Mouse (Mus musculus): ENCODE measurements around the gene Ppp6r2.

Ppp6r2 gene

DNA sequence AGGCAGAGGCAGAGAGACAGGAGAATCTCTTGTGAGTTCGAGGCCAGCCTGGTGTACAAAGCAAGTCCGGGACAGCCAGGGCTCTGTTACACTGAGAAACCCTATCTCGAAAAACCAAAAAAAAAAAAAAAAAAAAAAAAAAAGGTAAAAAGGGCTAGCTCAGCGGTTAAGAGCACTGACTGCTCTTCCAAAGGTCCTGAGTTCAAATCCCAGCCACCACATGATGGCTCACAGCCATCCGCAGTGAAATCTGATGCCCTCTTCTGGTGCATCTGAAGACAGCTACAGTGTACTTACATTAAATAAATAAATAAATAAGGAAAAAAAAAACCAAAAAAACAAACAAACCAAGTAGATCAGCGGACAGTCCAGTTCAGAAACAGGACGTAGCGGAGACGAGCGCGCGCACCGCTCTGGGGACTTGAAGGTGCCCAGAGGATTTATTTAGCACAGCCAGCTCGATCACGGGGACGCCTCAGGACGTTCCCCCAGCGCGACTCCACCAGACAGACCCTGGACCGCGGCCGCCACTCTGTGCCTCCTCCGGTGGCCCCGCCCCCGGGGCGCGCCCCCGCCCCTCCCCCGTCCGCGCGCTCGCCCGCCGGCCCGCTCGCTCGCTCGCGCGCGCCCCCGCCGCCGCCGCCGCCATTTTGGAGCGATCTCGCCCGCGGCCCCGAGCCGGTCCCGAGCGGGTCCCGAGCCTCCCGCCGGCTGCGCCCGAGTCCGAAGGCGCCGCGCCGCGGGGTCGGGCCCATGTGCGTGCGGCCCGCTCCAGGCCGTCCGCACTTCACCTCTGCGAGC, at the start of gene Ppp6r2:
Ppp6r2 (plus strand) TSS at position 639 of the 801 bp plus-strand sequence.
- DNase-seq (ENCODE audit: low read depth, low spot score): peak; percentile 55

DNA sequence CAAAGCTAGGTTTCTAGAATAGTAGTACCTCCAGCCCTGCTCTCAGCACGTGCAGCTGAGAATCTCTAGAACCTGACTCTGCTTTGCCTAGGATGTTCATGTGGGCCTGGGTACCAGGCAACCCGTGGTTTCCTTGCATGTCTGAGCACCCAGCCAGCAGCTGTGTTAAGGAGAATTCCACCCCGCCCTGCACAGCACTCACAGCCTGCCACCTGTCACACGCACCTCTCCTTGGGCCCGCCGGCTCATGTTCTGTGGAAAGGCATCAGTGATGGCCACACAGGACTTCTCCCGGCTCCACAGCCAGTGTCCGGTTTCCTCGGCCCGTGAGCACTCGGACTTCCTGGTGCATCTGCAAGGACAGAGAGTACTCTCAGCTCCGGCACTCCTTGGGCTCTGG, 45.9 kb upstream of the Ppp6r2 start:
- no peak for DNase-seq (ENCODE audit: low read depth, low spot score)

DNA sequence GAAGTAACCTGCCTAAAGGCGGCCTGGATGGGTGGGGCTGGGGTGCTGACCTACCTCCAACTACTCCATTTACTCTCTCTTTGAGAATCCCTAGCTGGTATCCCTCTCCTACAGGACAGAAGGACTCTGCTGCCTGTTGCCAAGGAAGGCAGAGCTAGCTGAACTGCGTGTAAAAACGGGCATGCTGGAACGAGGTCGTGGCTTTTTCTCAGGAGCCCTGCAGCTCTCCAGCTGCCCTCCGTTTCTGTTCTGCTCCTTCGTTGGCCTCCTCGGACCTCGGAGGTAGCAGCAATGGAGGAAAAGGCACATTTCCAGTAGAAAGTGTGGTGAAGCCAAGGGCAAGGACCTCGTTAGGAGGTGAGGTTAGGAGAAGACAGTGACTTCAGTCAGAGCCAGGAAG, 42.4 kb upstream of the Ppp6r2 start:
- no peak for DNase-seq (ENCODE audit: low read depth, low spot score)

DNA sequence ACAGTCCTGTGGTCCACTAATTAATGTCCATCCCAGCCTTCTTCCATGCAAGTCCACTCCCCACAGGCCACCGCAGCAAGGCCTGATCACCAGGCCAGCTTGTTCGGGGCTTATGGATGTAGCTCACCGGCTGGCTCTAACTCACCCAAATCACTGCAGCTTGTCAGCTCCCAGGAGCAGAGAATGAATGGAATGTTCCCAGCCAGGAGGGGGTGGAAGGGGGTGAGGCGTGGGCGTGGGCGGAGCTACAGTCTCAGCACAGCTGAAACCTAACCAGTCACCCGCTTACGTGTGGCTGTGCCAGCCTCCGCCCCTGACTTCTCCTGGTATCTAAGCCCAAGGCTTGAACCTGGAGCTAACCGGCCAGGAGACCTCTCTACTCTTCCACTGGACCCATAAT, 41.9 kb upstream of the Ppp6r2 start:
- DNase-seq (ENCODE audit: low read depth, low spot score): peak; percentile 77

DNA sequence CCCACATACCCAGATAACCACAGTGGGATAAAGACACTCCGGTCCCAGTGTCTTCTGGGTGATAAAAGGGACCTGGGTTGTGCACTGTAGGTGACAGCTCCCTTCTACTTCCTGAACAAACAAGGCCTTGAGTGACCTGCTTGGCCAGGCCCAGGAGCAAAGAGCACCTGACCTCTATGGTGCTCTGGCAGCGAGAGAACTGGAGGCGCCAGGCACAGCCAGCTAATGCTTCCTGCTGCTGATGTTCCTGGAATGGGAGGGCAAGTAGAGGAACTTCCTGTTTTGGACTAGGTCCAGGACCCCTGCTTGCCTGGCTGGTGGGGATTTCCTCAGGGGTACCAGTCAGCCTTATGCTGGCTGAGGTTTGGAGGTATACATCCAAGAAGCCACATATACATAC, 41.3 kb upstream of the Ppp6r2 start:
- no peak for DNase-seq (ENCODE audit: low read depth, low spot score)

DNA sequence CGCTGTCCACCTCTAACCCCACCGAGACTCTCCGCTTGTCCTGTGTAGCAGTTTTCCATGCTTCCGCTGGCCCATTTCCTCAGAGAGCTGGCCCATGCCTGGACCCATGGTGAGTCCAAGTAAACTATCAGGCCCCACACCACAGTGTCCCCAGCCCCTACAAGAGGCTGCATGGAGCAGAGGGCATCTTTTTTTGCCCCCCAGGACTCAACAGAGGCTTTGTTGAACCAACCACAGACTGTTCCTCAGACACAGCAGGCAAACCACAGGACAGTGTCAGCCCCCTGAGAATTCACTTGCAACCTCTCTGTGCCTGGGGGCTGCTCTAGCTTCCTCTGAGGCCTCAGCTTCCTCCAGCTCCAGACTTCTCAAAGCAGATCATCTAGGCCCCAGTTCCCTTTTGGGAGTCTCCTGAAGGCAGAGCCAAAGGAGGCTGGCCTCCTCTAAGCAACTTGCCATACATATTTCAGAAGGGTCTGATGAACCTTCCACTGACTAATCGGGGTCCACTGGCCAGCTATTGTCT, 39.8 kb upstream of the Ppp6r2 start:
- DNase-seq (ENCODE audit: low read depth, low spot score): no peak

DNA sequence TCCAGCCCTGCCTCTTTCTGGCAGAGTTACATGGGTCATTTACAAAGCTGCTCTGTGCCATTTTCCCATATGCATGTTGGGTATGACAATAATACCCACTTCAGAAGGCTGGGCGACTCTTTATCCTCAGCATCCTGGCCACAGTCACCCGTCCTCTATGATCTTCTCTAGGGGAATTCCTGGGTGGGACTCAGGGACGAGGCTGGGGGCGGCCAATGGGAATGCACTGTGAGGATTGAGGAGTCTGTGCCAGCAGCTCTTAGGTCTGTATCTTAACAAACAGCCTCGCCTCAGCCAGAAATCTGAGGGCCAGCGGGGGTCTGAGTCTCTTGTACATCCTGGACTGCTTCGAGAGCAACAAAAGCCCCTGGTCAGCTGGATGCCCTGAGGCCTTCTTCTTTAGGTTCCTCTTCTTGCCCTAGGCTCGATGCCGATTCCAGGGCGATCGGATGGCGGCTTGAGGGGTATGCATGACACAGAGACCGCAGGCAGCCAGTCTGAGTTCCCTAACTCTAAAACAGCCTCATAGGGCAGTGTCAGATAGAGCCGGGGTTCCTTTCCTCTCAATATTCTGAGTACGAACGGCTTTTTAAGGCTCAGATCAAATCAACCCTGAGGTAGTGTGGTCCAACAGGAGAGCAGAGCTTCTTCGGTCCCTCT, 38.9 kb upstream of the Ppp6r2 start:
- DNase-seq (ENCODE audit: low read depth, low spot score): no peak

DNA sequence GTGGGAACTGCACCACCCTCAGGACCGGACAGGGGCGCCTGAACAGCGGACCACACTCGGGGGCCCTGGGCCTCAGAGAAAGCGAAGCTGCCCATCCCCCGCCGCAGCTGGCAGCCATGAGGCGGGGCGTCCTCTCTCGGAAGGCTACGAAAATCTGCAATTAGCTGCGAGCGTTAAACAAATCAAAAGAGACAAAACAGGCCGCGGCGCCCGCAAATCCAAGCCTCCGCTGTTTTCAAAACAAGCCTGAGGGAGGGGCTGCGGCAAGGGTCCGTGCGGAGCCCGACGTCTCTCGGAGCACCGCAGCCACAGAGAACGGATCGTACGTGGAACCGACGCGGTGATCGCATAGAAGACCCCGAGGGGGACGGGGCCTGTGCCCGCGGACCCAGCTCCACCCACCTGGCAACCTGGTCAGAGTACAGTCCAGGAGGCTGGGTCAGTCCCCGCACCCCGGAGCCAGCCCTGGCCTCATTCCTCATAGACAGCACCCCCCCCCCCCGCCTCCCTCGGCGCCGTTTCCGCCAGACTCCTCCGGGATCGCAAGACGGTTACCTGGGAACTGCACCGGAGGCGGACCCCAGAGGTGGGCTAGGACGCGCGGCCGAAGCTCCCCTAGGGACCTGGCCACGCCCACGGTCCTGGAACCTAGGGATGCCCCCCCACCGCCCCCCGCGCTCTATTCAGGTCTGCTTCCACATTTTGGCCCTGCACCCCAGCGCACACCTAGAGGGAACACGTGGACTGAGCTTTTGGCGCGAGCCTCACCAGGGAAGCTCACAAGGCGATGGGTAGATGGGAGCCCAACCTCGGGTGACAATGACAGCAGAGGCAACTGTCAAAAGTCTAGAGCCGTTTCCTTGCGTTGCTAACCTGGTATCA, 38.1 kb upstream of the Ppp6r2 start:
- DNase-seq (ENCODE audit: low read depth, low spot score): no peak

DNA sequence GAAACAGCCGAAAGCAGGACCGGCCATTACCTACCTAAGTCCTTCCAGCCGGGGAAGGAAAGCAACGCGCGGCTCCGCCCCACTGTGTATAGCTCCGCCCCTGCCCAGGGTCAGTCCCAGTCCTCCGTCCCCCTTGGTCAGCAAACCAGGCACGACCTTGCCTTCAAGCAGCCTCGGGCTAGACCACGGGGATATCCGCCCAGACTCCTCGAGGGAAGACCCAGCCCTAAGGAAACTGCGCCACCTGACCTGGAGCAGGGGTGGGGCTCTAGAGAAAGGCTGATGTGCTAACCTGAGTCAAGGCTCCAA, 37.5 kb upstream of the Ppp6r2 start:
- DNase-seq (ENCODE audit: low read depth, low spot score): no peak

DNA sequence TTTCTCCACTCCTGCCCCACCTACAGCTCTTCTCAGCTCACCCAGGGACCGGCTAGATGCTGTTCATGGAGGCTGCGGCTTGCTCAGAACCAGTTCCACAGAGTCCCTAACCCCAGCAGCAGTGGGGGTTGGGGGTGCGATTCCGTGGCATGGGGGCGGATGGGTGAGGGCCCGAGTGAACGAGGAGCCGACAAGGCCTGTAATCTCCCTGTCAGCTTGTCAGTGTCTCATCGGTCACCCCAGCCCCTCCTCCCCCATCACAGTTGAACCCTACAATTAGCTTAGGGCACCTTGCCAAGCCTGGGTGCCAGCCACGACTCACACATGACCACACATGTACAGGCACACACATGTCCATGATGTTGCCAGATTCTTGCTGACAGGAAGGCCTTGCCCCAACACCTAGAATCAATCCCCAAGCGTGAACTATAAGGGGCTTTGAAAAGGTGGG, 36.4 kb upstream of the Ppp6r2 start:
- no peak for DNase-seq (ENCODE audit: low read depth, low spot score)

DNA sequence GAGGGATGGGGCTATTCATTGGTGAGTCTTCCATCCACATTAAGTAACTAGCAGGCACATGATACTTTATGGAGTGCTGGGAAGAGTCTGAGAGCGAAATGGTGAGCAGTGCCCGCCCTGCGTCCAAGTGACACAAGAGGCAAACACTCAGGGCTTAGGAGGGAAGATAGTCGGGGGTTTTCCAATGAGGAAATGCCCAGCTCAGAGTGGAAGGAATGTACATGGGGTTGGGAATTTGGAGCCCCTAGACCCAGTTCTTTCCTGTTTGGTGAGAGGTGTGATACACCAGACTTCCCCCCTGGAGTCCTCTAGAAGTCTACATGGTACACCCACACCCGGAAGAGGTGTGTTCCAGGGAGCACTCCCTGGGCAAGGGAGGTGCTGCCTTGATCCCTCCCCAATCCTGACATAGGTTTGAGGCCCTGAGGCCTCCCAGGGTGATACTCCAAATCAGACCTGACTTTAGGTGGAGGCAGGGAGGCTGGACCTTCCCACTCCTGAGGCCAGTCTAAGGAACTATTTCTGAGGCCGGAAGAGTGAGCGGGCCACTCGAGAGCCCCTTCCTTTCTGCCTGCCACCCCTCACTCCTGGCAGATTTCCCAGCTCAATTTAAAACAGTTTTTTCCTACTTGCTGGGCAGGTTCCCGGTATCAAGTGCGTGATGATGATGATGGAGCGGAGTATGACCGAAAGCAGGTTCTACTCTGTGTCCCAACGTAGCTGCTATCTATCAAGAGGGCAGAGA, 35.8 kb upstream of the Ppp6r2 start:
- DNase-seq (ENCODE audit: low read depth, low spot score): no peak

DNA sequence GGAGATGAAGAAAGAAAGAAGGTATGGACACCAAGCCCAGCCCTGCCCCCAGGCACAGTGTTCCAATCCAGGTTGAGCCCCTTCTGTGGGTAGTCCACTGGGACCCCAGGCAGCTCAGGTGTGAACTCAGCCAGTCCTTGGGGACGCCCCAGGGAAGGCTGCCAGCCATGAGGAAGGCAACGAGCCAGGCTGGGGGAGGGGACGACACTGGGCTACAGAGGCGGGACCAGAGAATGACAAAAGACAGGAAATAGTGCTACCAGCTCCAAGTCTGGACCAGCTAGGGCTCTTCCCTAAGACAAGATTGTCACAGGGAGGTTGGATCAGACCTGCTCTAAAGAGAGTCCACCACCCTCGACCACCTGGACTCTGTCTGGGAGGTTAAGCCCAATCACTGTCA, 34.2 kb upstream of the Ppp6r2 start:
- no peak for DNase-seq (ENCODE audit: low read depth, low spot score)

DNA sequence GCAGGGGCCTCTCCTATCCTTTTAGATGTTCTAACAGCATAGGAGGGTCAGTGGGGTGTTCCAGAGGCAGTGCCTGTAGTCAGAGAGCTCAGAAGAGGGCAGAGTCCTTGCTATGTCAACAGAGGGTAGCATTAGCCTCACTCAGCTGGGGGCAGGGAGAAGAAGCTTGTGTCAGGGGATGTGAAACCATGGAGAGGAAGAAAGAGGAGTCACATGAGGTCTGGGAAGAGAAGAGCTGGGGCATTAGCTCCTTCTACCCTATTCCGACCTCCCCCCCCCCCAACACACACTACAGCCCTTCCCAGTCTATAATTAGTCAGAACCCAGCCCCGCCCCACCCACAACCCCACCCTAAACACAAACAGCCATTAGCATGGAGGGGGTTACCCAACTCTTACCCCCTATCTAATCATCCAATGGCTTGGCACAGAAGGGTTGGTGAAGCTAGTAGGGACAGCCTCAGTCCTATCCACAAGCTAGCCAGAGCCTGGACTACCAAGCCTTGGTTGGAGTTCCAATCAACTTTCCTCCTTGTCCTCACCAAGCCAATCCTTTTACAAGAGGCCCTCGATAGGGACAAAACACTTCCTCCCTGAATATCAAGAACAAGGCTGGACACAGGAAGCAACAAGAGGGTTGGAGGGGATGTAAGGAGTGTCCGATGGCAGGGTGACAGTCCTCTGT, 33.6 kb upstream of the Ppp6r2 start:
- DNase-seq (ENCODE audit: low read depth, low spot score): no peak

DNA sequence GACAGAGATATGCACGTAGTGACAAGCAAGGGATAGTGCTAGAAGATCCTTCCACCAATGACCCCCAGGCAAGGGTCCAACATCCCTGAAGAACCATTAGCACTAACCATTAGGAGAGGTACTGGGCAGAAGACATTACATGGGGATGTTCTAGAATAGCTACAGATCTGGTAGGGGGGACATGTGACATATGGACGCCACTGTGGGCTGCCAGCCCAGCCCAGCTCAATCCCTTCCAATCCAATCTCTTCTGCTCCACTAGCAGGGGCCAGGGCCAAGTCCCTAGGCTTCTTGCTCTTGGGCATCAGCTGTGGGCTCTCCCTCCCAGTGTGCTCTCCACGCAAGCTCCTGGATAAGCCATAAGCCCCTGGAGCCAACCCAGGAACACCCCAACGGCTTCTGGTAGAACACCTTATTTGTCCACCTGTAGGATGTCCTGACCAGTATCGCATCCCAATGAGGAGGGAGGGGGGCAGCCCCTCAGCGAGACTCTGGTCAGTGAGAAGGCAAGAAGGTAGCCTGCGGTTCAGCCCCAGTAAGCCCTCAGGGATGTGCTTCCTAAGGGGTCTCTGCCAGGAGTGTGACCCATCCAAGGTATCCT, 33.0 kb upstream of the Ppp6r2 start:
- no peak for DNase-seq (ENCODE audit: low read depth, low spot score)

DNA sequence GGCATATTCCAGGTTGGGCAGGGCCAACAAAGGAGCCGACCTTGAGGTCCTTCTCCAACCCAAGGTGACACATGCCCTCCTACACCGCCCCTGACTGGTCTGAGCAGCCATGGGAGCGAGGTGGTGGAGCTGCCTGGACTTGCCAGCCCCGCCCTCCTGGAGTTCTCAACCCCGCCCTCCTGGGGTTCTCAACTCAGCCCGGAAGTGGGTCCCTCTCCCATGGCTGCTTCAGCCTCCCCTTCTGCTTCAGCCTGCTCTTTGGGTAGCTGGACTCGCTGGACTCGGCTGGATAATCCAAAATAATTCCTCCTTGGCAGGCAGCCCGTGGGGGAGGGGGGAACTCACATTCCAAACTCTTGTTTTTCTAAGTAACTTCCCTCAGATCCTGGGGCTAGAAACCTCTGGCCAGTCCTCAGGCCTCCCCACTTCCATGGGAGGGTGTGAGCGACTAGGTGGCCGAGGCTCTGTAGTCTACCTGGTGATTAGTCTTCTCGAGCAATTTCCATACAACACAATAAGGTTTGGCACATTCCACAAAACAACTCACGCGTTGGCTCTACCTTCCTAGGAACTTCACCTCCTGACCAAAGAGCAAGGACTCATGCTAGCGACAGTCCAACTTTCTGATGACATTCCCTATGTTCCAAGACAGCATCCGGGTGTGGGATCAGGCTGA, 32.3 kb upstream of the Ppp6r2 start:
- no peak for DNase-seq (ENCODE audit: low read depth, low spot score)

DNA sequence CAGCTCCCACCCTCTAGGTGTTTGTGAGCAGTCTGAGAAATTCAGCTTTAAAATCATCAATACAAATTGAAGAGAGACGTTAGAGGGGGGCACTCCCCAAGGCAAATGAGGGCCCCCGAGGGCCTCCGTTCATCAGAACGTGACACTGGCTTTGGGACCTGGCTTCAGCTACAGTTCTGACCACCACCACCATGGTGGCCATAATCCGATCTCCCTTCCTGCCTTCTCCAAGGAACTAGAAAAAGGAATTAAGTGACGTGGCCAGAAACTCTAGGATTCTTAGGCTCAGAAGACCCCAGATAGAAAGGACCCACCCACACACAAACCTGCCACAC, 31.8 kb upstream of the Ppp6r2 start:
- no peak for DNase-seq (ENCODE audit: low read depth, low spot score)

DNA sequence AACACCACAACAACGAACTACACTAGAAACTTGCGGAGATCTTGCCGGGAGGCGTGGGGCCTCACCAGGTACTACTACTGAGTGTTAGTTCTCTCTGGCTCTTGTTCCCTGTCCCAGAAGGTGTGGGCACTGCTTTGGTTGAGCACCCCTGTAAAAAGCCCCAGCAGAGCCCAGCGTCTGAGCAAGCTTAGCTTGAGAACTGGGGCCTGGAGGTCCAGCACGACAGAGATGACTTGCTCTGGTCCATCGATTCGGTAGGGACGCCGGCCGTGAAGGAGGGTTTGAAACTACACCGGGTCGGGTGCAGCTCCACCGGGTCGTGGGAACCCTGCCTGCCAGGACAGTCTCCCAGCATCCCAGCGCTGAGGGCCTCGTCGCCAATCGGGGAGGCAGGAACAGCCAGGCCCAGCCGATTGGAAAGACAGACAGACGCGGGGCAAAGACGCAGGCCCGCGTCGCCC, 31.2 kb upstream of the Ppp6r2 start:
- no peak for DNase-seq (ENCODE audit: low read depth, low spot score)

DNA sequence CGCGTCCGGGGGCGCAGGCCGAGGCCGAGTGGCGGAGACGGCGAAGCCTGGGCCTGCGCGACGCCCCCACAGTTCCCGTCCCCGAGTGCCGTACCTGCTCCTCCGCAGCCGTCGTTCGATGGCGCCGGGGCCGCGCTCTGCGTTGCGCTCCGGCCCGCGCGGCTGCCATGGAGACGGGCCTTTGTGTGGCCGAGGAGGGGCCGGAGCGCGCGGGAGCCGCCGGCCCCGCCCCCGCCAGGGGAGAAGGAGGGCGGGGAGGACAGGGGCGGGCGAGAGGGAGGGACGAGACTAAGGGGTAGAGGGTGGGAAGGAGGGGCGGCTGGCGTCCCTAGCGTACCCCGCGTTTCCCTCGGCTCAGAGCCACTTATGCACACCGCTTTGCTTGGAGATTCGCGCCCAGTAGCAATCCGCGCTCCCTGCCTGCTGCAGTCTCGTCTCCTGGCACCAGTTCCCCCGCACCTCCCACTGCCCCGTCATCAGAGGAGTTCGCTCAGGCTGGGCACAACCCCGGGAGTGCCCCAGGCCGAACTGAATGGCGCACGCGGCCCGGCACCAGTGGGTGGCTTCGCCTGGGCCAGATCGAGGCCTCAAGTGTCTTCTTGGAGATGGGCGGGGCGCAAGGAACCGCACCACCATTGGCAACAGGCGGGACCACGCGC, 30.7 kb upstream of the Ppp6r2 start, which contains the start of gene Plxnb2:
Plxnb2 (minus strand) TSS at position 218 of the 659 bp plus-strand sequence.
- peak; percentile 78 for DNase-seq (ENCODE audit: low read depth, low spot score)

DNA sequence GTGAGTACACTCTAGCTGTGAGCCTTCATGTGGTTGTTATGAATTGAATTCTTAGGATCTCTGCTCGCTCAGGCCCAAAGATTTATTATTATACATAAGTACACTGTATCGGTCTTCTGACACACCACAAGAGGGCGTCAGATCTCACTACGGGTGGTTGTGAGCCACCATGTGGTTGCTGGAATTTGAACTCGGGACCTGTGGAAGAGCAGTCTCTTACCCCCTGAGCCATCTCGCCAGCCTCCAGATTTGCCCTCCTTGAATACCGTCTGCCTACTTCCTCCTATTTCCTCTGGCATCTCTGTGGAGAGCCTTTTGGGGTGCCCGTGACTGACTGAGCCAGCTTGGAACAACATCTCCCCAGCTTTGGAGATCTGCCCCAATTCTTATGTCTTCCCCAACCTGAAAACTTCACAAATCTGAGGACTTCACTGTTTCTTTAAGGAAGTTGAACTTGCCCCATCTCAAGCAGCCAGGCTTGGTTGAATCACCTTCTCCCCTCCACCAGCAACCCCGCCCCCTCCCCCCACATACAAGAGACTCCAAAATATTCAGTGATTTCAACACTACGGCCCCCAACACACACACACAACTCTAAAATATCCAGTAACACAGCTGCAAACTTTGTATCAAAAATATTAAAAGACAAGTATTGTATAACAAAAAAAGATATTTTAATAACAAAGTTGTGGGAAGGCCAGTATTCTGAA, 29.6 kb upstream of the Ppp6r2 start:
- DNase-seq (ENCODE audit: low read depth, low spot score): no peak

All from embryo, embryonic 11.5 days (tissue).